Mouse (Mus musculus): ENCODE results near the gene Slc1a5. TPM values are rescaled to one million over a fixed set of nuclear protein-coding genes. Genes with fewer than 3 reads are reported as not detected.

Slc1a5 gene
- polyA plus RNA-seq, 1 experiment from 2014 or later: 55.8 TPM

GRCm38 (mm10) chr7:16841561-16842560, 60.7 kb downstream of the Slc1a5 start:
- peaks cover 40% of the 10 kb centered on the region; the same call in 1 of the 2 replicates for H3K36me3 ChIP-seq (ENCODE audit: insufficient read depth, low read length)
- ATAC-seq (replicated peaks; ENCODE audit: low FRiP score, low read depth) (no peak), DNase-seq (ENCODE audit: low spot score) (no peak)
- no peak for TF ChIP-seq CTCF (IDR thresholded peaks at IDR 0.05; ENCODE audit: low read depth)
- no peaks in the 10 kb centered on the region for H3K9me3 ChIP-seq (replicated peaks; ENCODE audit: low read length)
- H3K27ac ChIP-seq: peak overlapping the region; percentile 84
- peak overlapping the region; percentile 63; the same call in 1 of the 2 replicates for H3K4me3 ChIP-seq (replicated peaks; ENCODE audit: low read depth, low read length)
- H3K4me1 ChIP-seq (replicated peaks; ENCODE audit: insufficient read depth, low read length): peaks cover 11% of the 10 kb centered on the region
- H3K27me3 ChIP-seq (ENCODE audit: insufficient read depth, low read length): no peaks in the 10 kb centered on the region
- H3K9ac ChIP-seq (ENCODE audit: low read depth, low read length): peak overlapping the region; percentile 75
- 34% methylated on average over 11 of the region's 11 CpGs for WGBS
- peak overlapping the region; percentile 94 for H3K4me2 ChIP-seq (ENCODE audit: low read length)

- peak; percentile 94 for DNase-seq (ENCODE audit: low spot score)
These were observed 61.5 kb downstream of the Slc1a5 start, which contains the start of gene Prkd2 for GRCm38 (mm10) chr7:16842645-16843063. TSS of gene Prkd2 (plus strand) at chr7:16842902.

GRCm38 (mm10) chr7:16843441-16844171, 62.5 kb downstream of the Slc1a5 start:
- 1% methylated on average over 33 of the region's 33 CpGs for WGBS
- Histone ChIP-seq H3K4me2 (ENCODE audit: low read length) (peak overlapping the region; percentile 94), H3K4me3 (replicated peaks; ENCODE audit: low read depth, low read length) (peak overlapping the region; percentile 63), H3K27ac (peak overlapping the region; percentile 84), H3K36me3 (ENCODE audit: insufficient read depth, low read length) (peaks cover 24% of the 10 kb centered on the region; the same call in 1 of the 2 replicates), H3K9ac (ENCODE audit: low read depth, low read length) (peak overlapping the region; percentile 75), H3K4me1 (replicated peaks; ENCODE audit: insufficient read depth, low read length) (peaks cover 11% of the 10 kb centered on the region), H3K9me3 (replicated peaks; ENCODE audit: low read length) (no peaks in the 10 kb centered on the region), H3K27me3 (ENCODE audit: insufficient read depth, low read length) (no peaks in the 10 kb centered on the region)
- ATAC-seq (replicated peaks; ENCODE audit: low FRiP score, low read depth): no peak
- DNase-seq (ENCODE audit: low spot score): no peak
- no peak for TF ChIP-seq CTCF (IDR thresholded peaks at IDR 0.05; ENCODE audit: low read depth)

More at GRCm38 (mm10) chr7:16842645-16843063, 61.5 kb downstream of the Slc1a5 start, which contains the start of gene Prkd2:
- Histone ChIP-seq H3K36me3 (ENCODE audit: insufficient read depth, low read length) (peaks cover 34% of the 10 kb centered on the region; the same call in 1 of the 2 replicates), H3K9me3 (replicated peaks; ENCODE audit: low read length) (no peaks in the 10 kb centered on the region), H3K9ac (ENCODE audit: low read depth, low read length) (peak within 1 kb of the TSS; percentile 75), H3K27ac (peak within 1 kb of the TSS; percentile 84), H3K4me1 (replicated peaks; ENCODE audit: insufficient read depth, low read length) (peaks cover 11% of the 10 kb centered on the region), H3K4me2 (ENCODE audit: low read length) (peak within 1 kb of the TSS; percentile 94), H3K4me3 (replicated peaks; ENCODE audit: low read depth, low read length) (peak within 1 kb of the TSS; percentile 63), H3K27me3 (ENCODE audit: insufficient read depth, low read length) (no peaks in the 10 kb centered on the region)
- no peak for TF ChIP-seq CTCF (IDR thresholded peaks at IDR 0.05; ENCODE audit: low read depth)
- WGBS: under 1% methylated on average over 32 of the region's 32 CpGs
- ATAC-seq (replicated peaks; ENCODE audit: low FRiP score, low read depth): peak; percentile 75

GRCm38 (mm10) chr7:16844696-16845071, 63.5 kb downstream of the Slc1a5 start:
- Histone ChIP-seq H3K4me1 (replicated peaks; ENCODE audit: insufficient read depth, low read length) (peaks cover 11% of the 10 kb centered on the region), H3K4me2 (ENCODE audit: low read length) (peak overlapping the region; percentile 94), H3K27me3 (ENCODE audit: insufficient read depth, low read length) (no peaks in the 10 kb centered on the region), H3K4me3 (replicated peaks; ENCODE audit: low read depth, low read length) (peak overlapping the region; percentile 63), H3K9me3 (replicated peaks; ENCODE audit: low read length) (no peaks in the 10 kb centered on the region), H3K27ac (peak overlapping the region; percentile 84), H3K9ac (ENCODE audit: low read depth, low read length) (peak overlapping the region; percentile 75), H3K36me3 (ENCODE audit: insufficient read depth, low read length) (peaks cover 16% of the 10 kb centered on the region; the same call in 1 of the 2 replicates)
- 36% methylated on average over 3 of the region's 3 CpGs for WGBS
- no peak for TF ChIP-seq CTCF (IDR thresholded peaks at IDR 0.05; ENCODE audit: low read depth)
- DNase-seq (ENCODE audit: low spot score): no peak
- no peak for ATAC-seq (replicated peaks; ENCODE audit: low FRiP score, low read depth)

- WGBS: 25% methylated on average over 14 of the region's 14 CpGs
- Histone ChIP-seq H3K36me3 (ENCODE audit: insufficient read depth, low read length) (peaks cover 16% of the 10 kb centered on the region; the same call in 1 of the 2 replicates), H3K4me2 (ENCODE audit: low read length) (peak overlapping the region; percentile 94), H3K9ac (ENCODE audit: low read depth, low read length) (peak overlapping the region; percentile 51), H3K27me3 (ENCODE audit: insufficient read depth, low read length) (no peaks in the 10 kb centered on the region), H3K4me1 (replicated peaks; ENCODE audit: insufficient read depth, low read length) (peaks cover 11% of the 10 kb centered on the region), H3K27ac (peak overlapping the region; percentile 84), H3K9me3 (replicated peaks; ENCODE audit: low read length) (no peaks in the 10 kb centered on the region), H3K4me3 (replicated peaks; ENCODE audit: low read depth, low read length) (peak overlapping the region; percentile 63)
- ATAC-seq (replicated peaks; ENCODE audit: low FRiP score, low read depth) (peak; percentile 23; the same call in 1 of the 2 replicates), DNase-seq (ENCODE audit: low spot score) (peak; percentile 51)
- TF ChIP-seq CTCF (IDR thresholded peaks at IDR 0.05; ENCODE audit: low read depth): no peak
These were observed 64.1 kb downstream of the Slc1a5 start for GRCm38 (mm10) chr7:16845072-16845819.

Data from kidney, postnatal 0 days (tissue).